Mouse (Mus musculus) thymus, adult 2 months (tissue): ENCODE results near the gene Cib1. TPM values are rescaled to one million over a fixed set of nuclear protein-coding genes. Genes with fewer than 3 reads are reported as not detected.

Experiments used
- DNase-seq: peaks from one replicate; pipeline ENCODE4 v3.0.0; 2021
- H3K27ac ChIP-seq: fragments of 200-500 bp; 2 replicates; pipeline ENCODE4 v1.5.1; 2012; ENCODE audit warnings: low read length, control low read depth; ENCODE audit not compliant: control insufficient read depth, insufficient read depth
- H3K27me3 ChIP-seq: fragments of 200-500 bp; 2 replicates; pipeline ENCODE4 v1.6.1; 2012; ENCODE audit warnings: mild to moderate bottlenecking, low read length, moderate library complexity, mixed read lengths; ENCODE audit not compliant: control insufficient read depth, insufficient read depth
- H3K36me3 ChIP-seq: fragments of 200-500 bp; 2 replicates; pipeline ENCODE4 v1.6.1; 2012; ENCODE audit warnings: mild to moderate bottlenecking, low read length, moderate library complexity; ENCODE audit not compliant: control insufficient read depth, insufficient read depth
- H3K4me1 ChIP-seq: fragments of 200-500 bp; replicated peaks from 2 replicates; pipeline ENCODE4 v1.6.1; 2012; ENCODE audit warnings: low read length; ENCODE audit not compliant: control insufficient read depth, insufficient read depth
- H3K4me3 ChIP-seq: fragments of 200-500 bp; 2 replicates; pipeline ENCODE4 v1.5.1; 2012; ENCODE audit warnings: mild to moderate bottlenecking, low read length, control low read depth, moderate library complexity; ENCODE audit not compliant: control insufficient read depth, insufficient read depth
- CTCF ChIP-seq: fragments of 200-500 bp; IDR thresholded peaks from 2 replicates; pipeline ENCODE4 v1.5.1; 2012; ENCODE audit warnings: mild to moderate bottlenecking, control low read depth, low read length, moderate library complexity, borderline replicate concordance; ENCODE audit not compliant: control insufficient read depth, poor library complexity, insufficient read depth; ENCODE audit errors: extremely low read depth
- POLR2A ChIP-seq: fragments of 200-500 bp; IDR thresholded peaks from 2 replicates; pipeline ENCODE4 v1.6.1; 2012; ENCODE audit warnings: mild to moderate bottlenecking, low read length, control low read depth, moderate library complexity; ENCODE audit not compliant: control insufficient read depth, poor library complexity, insufficient read depth; ENCODE audit errors: extremely low read depth
- WGBS: fragments of 180-500 bp; shearing (Covaris S2); methylation state at CpG from one replicate; pipeline ENCODE4 v1.1.7; 2018; 5-methylcytosine and 5-hydroxymethylcytosine counted together
- polyA plus RNA-seq: library from polyadenylated mRNA; depleted of rRNA; stranded (reverse); fragments of >200 nt; gene quantifications from 2 replicates; pipeline ENCODE4 v1.2.3, GENCODE M21; 2012; rRNA removed

The Cib1 gene
- polyA plus RNA-seq, 1 experiment, result 192 TPM

DNA sequence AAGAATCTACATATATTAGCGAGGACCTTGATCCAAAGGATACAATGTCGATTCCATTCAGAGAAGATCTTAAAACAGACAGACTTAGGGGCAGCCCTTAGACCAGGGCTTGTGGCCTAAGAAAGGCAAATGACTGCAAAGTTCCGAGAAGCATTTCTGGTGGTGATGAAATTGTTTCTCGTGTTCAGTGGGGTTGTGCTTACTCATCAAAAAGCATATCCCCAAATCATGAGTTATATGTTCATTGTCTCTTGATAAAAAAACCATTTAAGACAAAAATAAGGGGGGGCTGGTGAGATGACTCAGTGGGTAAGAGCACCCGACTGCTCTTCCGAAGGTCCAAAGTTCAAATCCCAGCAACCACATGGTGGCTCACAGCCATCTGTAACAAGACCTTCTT, 53.3 kb downstream of the Cib1 start:
- no peak for TF ChIP-seq POLR2A
- no peak for TF ChIP-seq CTCF
- no peak for DNase-seq
- Histone ChIP-seq H3K27ac (no peak overlapping the region), H3K27me3 (no peaks in the 10 kb centered on the region), H3K36me3 (no peaks in the 10 kb centered on the region), H3K4me3 (no peak overlapping the region), H3K4me1 (peaks cover 3% of the 10 kb centered on the region; the same call in 1 of the 2 replicates)
- 92% methylated on average over 6 of the region's 6 CpGs for WGBS

DNA sequence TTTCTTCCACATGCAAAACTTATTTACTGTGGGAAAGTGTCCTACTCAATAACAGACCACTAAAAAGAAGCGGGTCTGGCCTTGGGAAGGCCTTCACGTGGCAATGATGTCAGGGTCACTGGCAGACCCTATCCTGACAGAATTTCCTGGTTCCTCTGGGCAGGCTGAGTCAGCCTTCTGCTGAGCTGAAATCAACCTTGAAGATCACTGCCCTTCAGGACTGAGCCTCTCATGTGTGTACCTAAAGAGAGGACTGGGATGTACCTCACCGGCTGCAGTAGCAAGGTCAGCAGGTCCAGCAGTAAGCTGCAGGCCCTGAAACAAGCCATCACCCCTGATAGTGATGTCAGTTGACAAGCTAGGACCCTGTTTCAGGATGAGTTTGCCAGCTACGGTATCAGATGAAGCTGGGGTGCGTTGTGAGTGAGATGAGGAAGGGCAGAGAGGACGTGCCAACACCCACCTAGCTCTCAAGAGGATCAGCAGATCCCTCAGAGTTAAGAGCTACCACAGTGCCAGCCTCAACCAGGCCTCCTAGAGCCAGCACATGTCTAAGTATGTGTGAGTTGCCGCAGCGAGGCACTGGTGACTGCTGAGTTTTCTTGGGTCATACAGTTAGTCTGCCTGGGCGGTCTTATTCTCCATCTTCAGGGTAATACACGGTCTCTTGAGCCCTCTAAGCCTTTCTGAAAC, 54.4 kb downstream of the Cib1 start:
- Histone ChIP-seq H3K36me3 (no peaks in the 10 kb centered on the region), H3K27ac (no peak overlapping the region), H3K4me1 (no peaks in the 10 kb centered on the region; the same call in 1 of the 2 replicates), H3K27me3 (no peaks in the 10 kb centered on the region), H3K4me3 (no peak overlapping the region)
- TF ChIP-seq CTCF (no peak), POLR2A (no peak)
- DNase-seq, result no peak
- WGBS, result 97% methylated on average over 10 of the region's 10 CpGs

DNA sequence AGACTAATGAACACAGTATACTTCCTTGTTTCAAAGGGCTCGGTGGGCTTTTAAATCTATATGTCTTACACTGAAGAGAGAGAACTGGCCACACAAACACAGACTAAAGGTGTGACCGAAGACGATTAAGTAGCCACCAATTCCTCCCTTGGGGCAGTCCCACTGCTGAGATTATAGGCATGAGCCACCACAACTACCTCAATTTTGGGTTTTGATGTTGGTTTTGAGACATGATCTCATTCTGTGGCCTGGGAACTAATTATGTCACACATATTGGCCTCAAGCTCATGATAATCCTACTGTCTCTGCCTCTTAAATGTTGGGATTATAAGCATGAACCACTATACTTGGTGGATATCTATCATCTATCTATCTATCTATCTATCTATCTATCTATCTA, 55.2 kb downstream of the Cib1 start:
- Histone ChIP-seq H3K27me3 (no peaks in the 10 kb centered on the region), H3K27ac (no peak overlapping the region), H3K4me1 (peaks cover 2% of the 10 kb centered on the region), H3K4me3 (no peak overlapping the region), H3K36me3 (no peaks in the 10 kb centered on the region)
- DNase-seq, result no peak
- no peak for TF ChIP-seq POLR2A
- TF ChIP-seq CTCF, result no peak
- 82% methylated on average over 3 of the region's 3 CpGs for WGBS

Other genes with a start within 250 kb of the Cib1 start
- gene Zfp710, start 208.0 kb downstream of the Cib1 start, polyA plus RNA-seq, result 62.1 and 63.1 TPM in 2 replicates
- 168 and 225 TPM in 2 replicates for gene Idh2, start 117.4 kb downstream of the Cib1 start, polyA plus RNA-seq
- 37.4 and 44.1 TPM in 2 replicates for gene Sema4b, start 46.0 kb downstream of the Cib1 start, polyA plus RNA-seq
- 5.3 and 5.4 TPM in 2 replicates for gene Gdpgp1, start 52 bp upstream of the Cib1 start, polyA plus RNA-seq
- 0.54 and 0.62 TPM in 2 replicates for gene Ttll13, start 13.6 kb upstream of the Cib1 start, polyA plus RNA-seq
- 43.2 and 53.8 TPM in 2 replicates for gene Ngrn, start 28.4 kb upstream of the Cib1 start, polyA plus RNA-seq
- gene Vps33b, start 36.8 kb upstream of the Cib1 start, polyA plus RNA-seq, result 21.9 and 23.3 TPM in 2 replicates
- gene Prc1, start 61.6 kb upstream of the Cib1 start, polyA plus RNA-seq, result 80.6 and 84.4 TPM in 2 replicates
- 17.6 and 20.4 TPM in 2 replicates for gene Rccd1, start 91.6 kb upstream of the Cib1 start, polyA plus RNA-seq
- 97.7 and 105 TPM in 2 replicates for gene Unc45a, start 108.2 kb upstream of the Cib1 start, polyA plus RNA-seq
- gene Hddc3, start 110.3 kb upstream of the Cib1 start, polyA plus RNA-seq, result 22.9 and 24.9 TPM in 2 replicates
- 188 and 213 TPM in 2 replicates for gene Man2a2, start 138.6 kb upstream of the Cib1 start, polyA plus RNA-seq
- gene Fes, start 155.1 kb upstream of the Cib1 start, polyA plus RNA-seq, result 21.6 and 27.3 TPM in 2 replicates
- 56.4 and 62.9 TPM in 2 replicates for gene Furin, start 172.6 kb upstream of the Cib1 start, polyA plus RNA-seq